Mouse (Mus musculus) kidney, adult 2 months (tissue): ENCODE measurements at regions not wholly inside any gene's neighbourhood (a gene's known extent, or its start where the extent isn't known, plus 50 kb on each side); places are given as distances from the start of the nearest gene placed in this dataset.

Source experiments
- CTCF ChIP-seq: fragments of 200-500 bp; conservative IDR thresholded peaks from 2 replicates; pipeline ENCODE4 v1.5.1; 2011; ENCODE audit warnings: low read depth, mild to moderate bottlenecking, control low read depth, low read length, moderate library complexity, mixed read lengths; ENCODE audit not compliant: insufficient read depth, insufficient read length
- POLR2A ChIP-seq: fragments of 200-500 bp; IDR thresholded peaks from one replicate; pipeline ENCODE4 v1.6.1; 2011; ENCODE audit warnings: low read depth, low read length, control low read depth

- TF ChIP-seq CTCF, result no peak
- TF ChIP-seq POLR2A, result no peak
These were observed 650.9 kb downstream of the Pom121l12 start for GRCm38 (mm10) chr11:15250022-15250421.
